Mouse (Mus musculus) spleen, adult 2 months (tissue): Measurements from ENCODE around the gene Arid1a.

Experiments used
- CTCF ChIP-seq: fragments of 200-500 bp; IDR thresholded peaks from 2 replicates; pipeline ENCODE4 v1.5.1; 2011; ENCODE audit warnings: mild to moderate bottlenecking, inconsistent platforms; ENCODE audit not compliant: insufficient read depth, insufficient read length, insufficient replicate concordance; ENCODE audit errors: extremely low read depth
- POLR2A ChIP-seq: fragments of 200-500 bp; IDR thresholded peaks from 2 replicates; pipeline ENCODE4 v1.6.1; 2011; ENCODE audit warnings: low read depth, low read length, inconsistent platforms

DNA sequence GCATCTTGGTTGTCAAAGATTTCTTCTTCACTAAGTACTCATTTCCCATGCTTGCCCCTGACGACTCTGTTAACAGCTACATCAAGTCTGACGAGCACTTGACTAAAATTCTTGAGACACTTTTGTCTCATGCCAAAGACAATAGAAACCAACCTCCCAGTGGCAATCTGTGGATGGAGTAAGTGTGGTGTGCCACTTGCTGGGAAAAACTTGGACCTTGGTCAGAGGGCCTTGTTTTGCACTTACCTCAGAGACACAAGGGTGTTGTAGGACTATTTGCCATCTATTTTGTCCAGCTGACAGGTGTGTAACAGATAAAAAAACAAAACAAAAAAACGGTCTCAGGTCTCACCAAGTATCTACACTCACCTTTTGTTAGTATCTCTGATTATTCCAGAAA, 80.4 kb downstream of the Arid1a start:
- TF ChIP-seq CTCF = no peak
- TF ChIP-seq POLR2A = no peak
